9 mouse cellular contexts compared by ENCODE assay signal in genomic region chr7:15912183-15912582, GRCm38 (mm10). TPM values are rescaled to one million over a fixed set of nuclear protein-coding genes. Genes with fewer than 3 reads are reported as not detected.
DNase-seq lines count a peak whose midpoint lies in the region; ATAC-seq and TF ChIP-seq lines count a peak whose summit lies in the region.
"Had no signal": no experiment of that assay in that cellular context is flagged by ENCODE, and none has a peak within 500 bp of the region (broad histone marks: within the 10 kb centered on the region; RNA-seq: fewer than 3 reads in every experiment).

No protein-coding gene starts in this region.

- ATAC-seq in G1E (ENCODE audit: extremely low read depth, insufficient number of reproducible peaks, low FRiP score, poor library complexity, severe bottlenecking): peak; percentile 54

- peaks cover 4% of the 10 kb centered on the region; the same call in 1 of the 2 replicates for H3K4me1 ChIP-seq in G1E (ENCODE audit: insufficient read depth, low read depth, low read length)
- peaks cover 6% of the 10 kb centered on the region for H3K4me1 ChIP-seq in forebrain, embryonic 10.5 days

- no peak overlapping the region for H3K4me3 ChIP-seq in G1E (ENCODE audit: low read depth, low read length)
- H3K4me3 ChIP-seq in forebrain, embryonic 10.5 days: no peak overlapping the region

- WGBS in forebrain, embryonic 10.5 days: 0% methylated on average over 4 of the region's 4 CpGs

- peaks cover 17% of the 10 kb centered on the region for H3K27me3 ChIP-seq in G1E (ENCODE audit: insufficient read depth, low read length)
- H3K27me3 ChIP-seq in forebrain, embryonic 10.5 days (ENCODE audit: poor library complexity, severe bottlenecking): no peaks in the 10 kb centered on the region

- peak; percentile 50 for TF ChIP-seq CTCF in G1E (IDR thresholded peaks at IDR 0.05; ENCODE audit: low read depth, low read length)
- peak; percentile 92 for TF ChIP-seq CTCF in brain, embryonic 14.5 days (IDR thresholded peaks at IDR 0.05; ENCODE audit: borderline replicate concordance, extremely low read depth, insufficient read depth, insufficient read length)

- H3K27ac ChIP-seq in forebrain, embryonic 10.5 days: no peak overlapping the region

- intact Hi-C loops in heart, postnatal 10 days (cut with DNase I): loop anchor here (5.0 kb wide), 1 partner anchor 55 kb away; no protein-coding TSS in a partner anchor

- H3K9me3 ChIP-seq in G1E (replicated peaks): no peaks in the 10 kb centered on the region
- no peaks in the 10 kb centered on the region for H3K9me3 ChIP-seq in forebrain, embryonic 10.5 days

- no peak for TF ChIP-seq POLR2A in brain, embryonic 14.5 days (IDR thresholded peaks at IDR 0.05; ENCODE audit: borderline replicate concordance, extremely low read depth, insufficient read depth, insufficient read length, poor library complexity, severe bottlenecking)

- H3K36me3 ChIP-seq in G1E (replicated peaks): peaks cover 15% of the 10 kb centered on the region
- H3K36me3 ChIP-seq in forebrain, embryonic 10.5 days (replicated peaks): peaks cover 12% of the 10 kb centered on the region

- DNase-seq in G1E (ENCODE audit: low spot score): peak; percentile 50
- peak; percentile 89 for DNase-seq in brain, embryonic 14.5 days (ENCODE audit: low read depth)
- peak; percentile 85 for DNase-seq in forebrain, embryonic 10.5 days (ENCODE audit: extremely low spot score, low spot score)
- peak; percentile 73 to 86 for DNase-seq in heart, postnatal 10 days
- peak; percentile 63 to 80 for DNase-seq in kidney, postnatal 25 days
- DNase-seq in lung, postnatal 14 days: peak; percentile 83
- peak; percentile 85 for DNase-seq in retina, adult 2 months (ENCODE audit: low read depth, low spot score)
- DNase-seq in thymus, postnatal 14 days: peak; percentile 80

RNA-seq across cellular contexts. Expression of gene Selenow, which starts 10.0 kb away (rescaled TPM):
- total RNA-seq in G1E (2014; fragmentation: Nextera tagmentation) (559 and 654 TPM in 2 replicates), G1E (2017) (144 and 152 TPM in 2 replicates)
- polyA plus RNA-seq in G1E (2012): 761 and 867 TPM in 2 replicates
- polyA plus RNA-seq in brain, embryonic 14.5 days (2012; rRNA removed): 874 and 948 TPM in 2 replicates
- 828 and 843 TPM in 2 replicates for polyA plus RNA-seq in forebrain, embryonic 10.5 days (2016; fragmentation: Nextera tagmentation; extraction: Ambion mirVana)
- 100 to 1,000 TPM; 184 to 195 TPM for total RNA-seq in heart, postnatal 10 days (2021)

RNA-seq across cellular contexts. Expression of gene Crxos, which starts 29.8 kb away (rescaled TPM):
- total RNA-seq in G1E (2014; fragmentation: Nextera tagmentation) (not detected in 2 replicates), G1E (2017) (0.38 TPM in 1 of 2 replicates, not detected in the other)
- polyA plus RNA-seq in G1E (2012): not detected in 2 replicates
- 0.03 and 0.10 TPM in 2 replicates for polyA plus RNA-seq in brain, embryonic 14.5 days (2012; rRNA removed)
- polyA plus RNA-seq in forebrain, embryonic 10.5 days (2016; fragmentation: Nextera tagmentation; extraction: Ambion mirVana): not detected in 2 replicates
- total RNA-seq in heart, postnatal 10 days (2021): not detected

RNA-seq across cellular contexts. Expression of gene Crx, which starts 32.4 kb away (rescaled TPM):
- not detected in 2 replicates for total RNA-seq in G1E (2014; fragmentation: Nextera tagmentation)
- 0.05 and 0.06 TPM in 2 replicates for total RNA-seq in G1E (2017)
- not detected in 2 replicates for polyA plus RNA-seq in G1E (2012)
- polyA plus RNA-seq in brain, embryonic 14.5 days (2012; rRNA removed): 0.08 and 0.18 TPM in 2 replicates
- polyA plus RNA-seq in forebrain, embryonic 10.5 days (2016; fragmentation: Nextera tagmentation; extraction: Ambion mirVana): 0.07 and 0.27 TPM in 2 replicates
- total RNA-seq in heart, postnatal 10 days (2021): not detected
- total RNA-seq: layer of hippocampus, postnatal 36 days had no signal

RNA-seq across cellular contexts. Expression of gene Nop53, which starts 33.7 kb away (rescaled TPM):
- total RNA-seq in G1E (2014; fragmentation: Nextera tagmentation): 95.0 and 118 TPM in 2 replicates
- total RNA-seq in G1E (2017): 288 and 328 TPM in 2 replicates
- 630 and 764 TPM in 2 replicates for polyA plus RNA-seq in G1E (2012)
- 134 and 141 TPM in 2 replicates for polyA plus RNA-seq in brain, embryonic 14.5 days (2012; rRNA removed)
- 171 and 179 TPM in 2 replicates for polyA plus RNA-seq in forebrain, embryonic 10.5 days (2016; fragmentation: Nextera tagmentation; extraction: Ambion mirVana)
- 100 to 1,000 TPM; 152 to 153 TPM for total RNA-seq in heart, postnatal 10 days (2021)

RNA-seq across cellular contexts. Expression of gene Ehd2, which starts 55.2 kb away (rescaled TPM):
- total RNA-seq in G1E (2014; fragmentation: Nextera tagmentation) (0.38 and 0.44 TPM in 2 replicates), G1E (2017) (0.33 and 0.35 TPM in 2 replicates)
- 0.11 and 0.15 TPM in 2 replicates for polyA plus RNA-seq in G1E (2012)
- polyA plus RNA-seq in brain, embryonic 14.5 days (2012; rRNA removed): 6.5 and 9.7 TPM in 2 replicates
- polyA plus RNA-seq in forebrain, embryonic 10.5 days (2016; fragmentation: Nextera tagmentation; extraction: Ambion mirVana): 10.1 and 11.2 TPM in 2 replicates
- 100 to 1,000 TPM; 224 to 236 TPM for total RNA-seq in heart, postnatal 10 days (2021)
